Mouse (Mus musculus) erythroblast, embryonic 14.5 days (primary cell): Measurements from ENCODE around the gene Slc34a3.

Experiments used
- GATA1 ChIP-seq: IDR thresholded peaks from 2 replicates; pipeline ENCODE4 v1.6.1; 2012; ENCODE audit warnings: low read length, inconsistent platforms, mixed read lengths
- TAL1 ChIP-seq: IDR thresholded peaks from 3 replicates; pipeline ENCODE4 v1.6.1; 2012; ENCODE audit warnings: low read length, inconsistent platforms, mixed read lengths

GRCm38 (mm10) chr2:25240723-25241437 is 6.7 kb upstream of the Slc34a3 start:
- TF ChIP-seq GATA1 (no peak), TAL1 (no peak)
